18 mouse cellular contexts compared by ENCODE assay signal in genomic region chr4:134847587-134847986, GRCm38 (mm10). TPM values are rescaled to one million over a fixed set of nuclear protein-coding genes. Genes with fewer than 3 reads are reported as not detected.
DNase-seq lines count a peak whose midpoint lies in the region; ATAC-seq and TF ChIP-seq lines count a peak whose summit lies in the region.
"Had no signal": no experiment of that assay in that cellular context is flagged by ENCODE, and none has a peak within 500 bp of the region (broad histone marks: within the 10 kb centered on the region; RNA-seq: fewer than 3 reads in every experiment).

No protein-coding gene starts in this region.

- H3ac ChIP-seq in myocyte (ENCODE audit: control insufficient read depth, insufficient read length): no peak overlapping the region

- H3K27ac ChIP-seq in liver, adult 2 months (replicated peaks; ENCODE audit: insufficient read depth, low read depth, low read length): peak overlapping the region; percentile 97
- H3K27ac ChIP-seq in liver, embryonic 16.5 days (ENCODE audit: low read length): peak overlapping the region; percentile 60; the same call in 1 of the 2 replicates
- no peak overlapping the region for H3K27ac ChIP-seq in kidney, embryonic 16.5 days (ENCODE audit: low read length)
- H3K27ac ChIP-seq: left cerebral cortex, adult 2 months; midbrain, embryonic 12.5 days had no signal

- H3K4me3 ChIP-seq in liver, adult 2 months (ENCODE audit: insufficient read depth, low read depth, low read length): no peak overlapping the region
- no peak overlapping the region for H3K4me3 ChIP-seq in liver, embryonic 16.5 days (ENCODE audit: low read depth, low read length)
- no peak overlapping the region for H3K4me3 ChIP-seq in myocyte
- H3K4me3 ChIP-seq in kidney, embryonic 16.5 days (ENCODE audit: low read length): no peak overlapping the region
- H3K4me3 ChIP-seq: left cerebral cortex, adult 2 months; midbrain, embryonic 12.5 days had no signal

- no peak for ATAC-seq in liver, embryonic 16.5 days (ENCODE audit: low read depth)
- ATAC-seq in kidney, embryonic 16.5 days (ENCODE audit: low FRiP score, low TSS enrichment): no peak
- ATAC-seq: forebrain, embryonic 14.5 days; hindbrain, embryonic 16.5 days had no signal

- no peak overlapping the region for H3K4me2 ChIP-seq in liver, embryonic 16.5 days (ENCODE audit: low read depth, low read length)
- no peak overlapping the region for H3K4me2 ChIP-seq in myocyte (ENCODE audit: low read depth)
- no peak overlapping the region for H3K4me2 ChIP-seq in kidney, embryonic 16.5 days (replicated peaks; ENCODE audit: low read depth, low read length)
- H3K4me2 ChIP-seq: midbrain, embryonic 12.5 days had no signal

- TF ChIP-seq POLR2A in liver, adult 2 months (IDR thresholded peaks at IDR 0.05; ENCODE audit: extremely low read depth, insufficient read depth, low read length): no peak
- TF ChIP-seq POLR2A in myocyte (IDR thresholded peaks at IDR 0.05; ENCODE audit: insufficient read length, low read depth): no peak

- peaks cover 26% of the 10 kb centered on the region; the same call in 1 of the 2 replicates for H3K79me2 ChIP-seq in liver, adult 2 months (ENCODE audit: control insufficient read depth, insufficient read depth, low read length)
- peaks cover 82% of the 10 kb centered on the region for H3K79me2 ChIP-seq in myocyte (ENCODE audit: control insufficient read depth, insufficient read depth)

- no peaks in the 10 kb centered on the region for H3K27me3 ChIP-seq in liver, adult 2 months (ENCODE audit: control insufficient read depth, insufficient read depth, low read length)
- no peaks in the 10 kb centered on the region for H3K27me3 ChIP-seq in liver, embryonic 16.5 days (ENCODE audit: control insufficient read depth, insufficient read depth, low read depth, low read length)
- H3K27me3 ChIP-seq in myocyte (ENCODE audit: control insufficient read depth, insufficient read depth, insufficient read length): no peaks in the 10 kb centered on the region
- no peaks in the 10 kb centered on the region for H3K27me3 ChIP-seq in kidney, embryonic 16.5 days (ENCODE audit: insufficient read depth, low read length)
- H3K27me3 ChIP-seq: midbrain, embryonic 12.5 days had no signal

- peak; percentile 12 to 13 for DNase-seq in adrenal gland, postnatal 36 days
- no peak for DNase-seq in adrenal gland, postnatal 4 days (ENCODE audit: low spot score in 2 of 2)
- peak; percentile 94 for DNase-seq in liver, adult 2 months (ENCODE audit: extremely low read depth, low read depth, low spot score)
- no peak for DNase-seq in liver
- no peak for DNase-seq in layer of hippocampus, adult 9-11 months
- DNase-seq: B cell, adult 2 months; cerebellum, adult 11-12 months; gastrocnemius, postnatal 10 days; kidney, adult 18-20 months; right cerebral cortex, postnatal 25 days had no signal

- no peaks in the 10 kb centered on the region for H3K36me3 ChIP-seq in liver, adult 2 months (ENCODE audit: control insufficient read depth, insufficient read depth, low read length)
- no peaks in the 10 kb centered on the region for H3K36me3 ChIP-seq in liver, embryonic 16.5 days (ENCODE audit: control insufficient read depth, insufficient read depth)
- H3K36me3 ChIP-seq in myocyte (ENCODE audit: control insufficient read depth, insufficient read depth): no peaks in the 10 kb centered on the region
- H3K36me3 ChIP-seq in kidney, embryonic 16.5 days (ENCODE audit: insufficient read depth, low read length): no peaks in the 10 kb centered on the region

- 22% methylated on average over 4 of the region's 4 CpGs for WGBS in liver, adult 2 months
- 71% methylated on average over 4 of the region's 4 CpGs for WGBS in liver, embryonic 16.5 days (ENCODE audit: insufficient replicate concordance)
- WGBS in kidney, embryonic 16.5 days: 76% methylated on average over 4 of the region's 4 CpGs

- no peak for TF ChIP-seq CTCF in liver, adult 2 months (IDR thresholded peaks at IDR 0.05; ENCODE audit: low read depth, low read length)

- H3K9me3 ChIP-seq in liver, embryonic 16.5 days (replicated peaks; ENCODE audit: control insufficient read depth, low read length): no peaks in the 10 kb centered on the region
- H3K9me3 ChIP-seq in kidney, embryonic 16.5 days (ENCODE audit: low read length): no peaks in the 10 kb centered on the region
- H3K9me3 ChIP-seq: midbrain, embryonic 12.5 days had no signal

- H3K4me1 ChIP-seq in liver, adult 2 months (ENCODE audit: control insufficient read depth, insufficient read depth, low read length): peaks cover 37% of the 10 kb centered on the region
- H3K4me1 ChIP-seq in liver, embryonic 16.5 days (ENCODE audit: control insufficient read depth, low read depth, low read length): peaks cover 34% of the 10 kb centered on the region
- peaks cover 23% of the 10 kb centered on the region; the same call in 1 of the 2 replicates for H3K4me1 ChIP-seq in kidney, embryonic 16.5 days (ENCODE audit: insufficient read depth, low read length)

- H3K9ac ChIP-seq in liver, adult 2 months (ENCODE audit: low read depth, low read length): peak overlapping the region; percentile 58
- H3K9ac ChIP-seq in liver, embryonic 16.5 days (ENCODE audit: low read depth, low read length): no peak overlapping the region
- H3K9ac ChIP-seq in kidney, embryonic 16.5 days (replicated peaks; ENCODE audit: low read length): no peak overlapping the region
- H3K9ac ChIP-seq: midbrain, embryonic 12.5 days had no signal

TF ChIP-seq in myocyte, 11 proteins besides CTCF, POLR2A, EP300 and RAD21:
- TF ChIP-seq MYOG (IDR thresholded peaks at IDR 0.05; ENCODE audit: control insufficient read depth in 1 of 3, insufficient read depth in 1 of 3, insufficient read length in 2 of 3, low read depth in 2 of 3): no peak
- TF ChIP-seq E2F4 (IDR thresholded peaks at IDR 0.05; ENCODE audit: insufficient read depth): no peak
- no peak for TF ChIP-seq TCF3 (IDR thresholded peaks at IDR 0.05; ENCODE audit: insufficient read length, low read depth)
- TF ChIP-seq CEBPB (IDR thresholded peaks at IDR 0.05; ENCODE audit: insufficient read depth, poor library complexity, severe bottlenecking): 0 out of 2 replicates have a peak, but pooled peaks have one; percentile 36
- TF ChIP-seq MYOD1 (IDR thresholded peaks at IDR 0.05; ENCODE audit: control insufficient read depth in 1 of 3, insufficient read length in 2 of 3, low read depth in 2 of 3): no peak
- TF ChIP-seq SRF (IDR thresholded peaks at IDR 0.05; ENCODE audit: control insufficient read depth, insufficient read length, low read depth): no peak
TF ChIP-seq in myocyte: peak in this region for 1.

RNA-seq across cellular contexts. Expression of gene Maco1, which starts 5.6 kb away (rescaled TPM):
- 10 to 100 TPM; 37.3 to 39.0 TPM for total RNA-seq in adrenal gland, postnatal 36 days (2021)
- total RNA-seq in adrenal gland, postnatal 4 days (2021): 10 to 100 TPM; 37.8 to 42.8 TPM
- total RNA-seq in liver, adult 2 months (2014; rRNA removed): 22.3 and 28.0 TPM in 2 replicates
- 6.4 and 7.3 TPM in 2 replicates for polyA plus RNA-seq in liver, adult 2 months (2012; rRNA removed)
- polyA plus RNA-seq in liver, embryonic 16.5 days (2015; fragmentation: Nextera tagmentation; extraction: Ambion mirVana): 16.0 and 16.8 TPM in 2 replicates
- 19.6 TPM for polyA plus RNA-seq in myocyte (2012; fragmentation: generic; extraction: Trizol)
- polyA plus RNA-seq in kidney, embryonic 16.5 days (2015; fragmentation: Nextera tagmentation; extraction: Ambion mirVana): 33.1 and 38.4 TPM in 2 replicates

RNA-seq across cellular contexts. Expression of gene Rhd, which starts 16.7 kb away (rescaled TPM):
- under 1 TPM in 1 of 2 experiments, not detected in 1; 0.89 TPM for total RNA-seq in adrenal gland, postnatal 36 days (2021)
- 10 to 100 TPM in 1 of 2 experiments, 1 to 10 TPM in 1; 6.5 to 12.0 TPM for total RNA-seq in adrenal gland, postnatal 4 days (2021)
- not detected in 2 replicates for total RNA-seq in liver, adult 2 months (2014; rRNA removed)
- not detected in 2 replicates for polyA plus RNA-seq in liver, adult 2 months (2012; rRNA removed)
- 522 and 550 TPM in 2 replicates for polyA plus RNA-seq in liver, embryonic 16.5 days (2015; fragmentation: Nextera tagmentation; extraction: Ambion mirVana)
- polyA plus RNA-seq in myocyte (2012; fragmentation: generic; extraction: Trizol): 0.98 TPM
- polyA plus RNA-seq in kidney, embryonic 16.5 days (2015; fragmentation: Nextera tagmentation; extraction: Ambion mirVana): 2.7 and 3.0 TPM in 2 replicates
- total RNA-seq: left cerebral cortex, adult 2 months had no signal
- polyA plus RNA-seq: large intestine, adult 2 months had no signal

Comparison
In these comparisons a context has a peak if more than half of its experiments do, and no peak if none do; other contexts are left out.
1. DNase-seq: peak in adrenal gland, postnatal 36 days (2 of 2) and liver, adult 2 months (single experiment); none in adrenal gland, postnatal 4 days (0 of 2), liver (single experiment) and layer of hippocampus, adult 9-11 months (single experiment).
2. RNA of gene Rhd, which starts 16.7 kb away (polyA plus RNA-seq): 522 to 550 TPM in liver, embryonic 16.5 days; 2.7 to 3.0 TPM in kidney, embryonic 16.5 days, 0.98 TPM in myocyte (single experiment) and not detected in liver, adult 2 months; every median in the first group is over 100 times any median in the second.